Mouse (Mus musculus) left cerebral cortex, postnatal 4 days (tissue): ENCODE results near the gene Pcsk2. TPM values are rescaled to one million over a fixed set of nuclear protein-coding genes. Genes with fewer than 3 reads are reported as not detected.
A peak's percentile ranks its signal among the peaks of the same experiment; 100 is the strongest.

Experiments
- DNase-seq: peaks from one replicate; pipeline ENCODE4 v3.0.0-alpha.2; 2022
- intact Hi-C: fragments of 180-260 bp; cut with DNase I; formaldehyde crosslinking; loops from one replicate; pipeline ENCODE4 v1.15.1; 2025
- total RNA-seq, 2 experiments: library from RNA; stranded (reverse); gene quantifications; 2 replicates each; pipeline ENCODE4 v1.2.3; 2021

Pcsk2 gene
- total RNA-seq, 2 experiments from 2014 or later: 88.0 to 94.7 TPM

DNA sequence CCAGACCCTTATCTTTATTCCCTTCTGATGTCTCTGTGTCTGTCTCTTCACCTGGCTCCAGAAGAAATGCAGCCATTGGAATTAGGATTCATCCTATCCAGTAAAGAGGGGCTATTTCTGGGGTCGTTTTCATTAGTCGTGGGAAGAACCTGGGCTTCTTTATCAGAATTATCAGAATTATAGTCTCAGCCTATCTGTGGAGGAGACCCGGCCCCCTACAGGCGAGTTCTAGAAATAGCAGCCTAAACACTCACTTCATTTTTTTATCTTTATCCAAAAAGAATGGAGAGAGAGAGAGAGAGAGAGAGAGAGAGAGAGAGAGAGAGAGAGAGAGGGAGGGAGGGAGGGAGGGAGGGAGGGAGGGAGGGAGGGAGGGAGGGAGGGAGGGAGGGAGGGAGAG is 177.3 kb downstream of the Pcsk2 start:
- intact Hi-C loops: no loop called here
- DNase-seq: peak; percentile 17

DNA sequence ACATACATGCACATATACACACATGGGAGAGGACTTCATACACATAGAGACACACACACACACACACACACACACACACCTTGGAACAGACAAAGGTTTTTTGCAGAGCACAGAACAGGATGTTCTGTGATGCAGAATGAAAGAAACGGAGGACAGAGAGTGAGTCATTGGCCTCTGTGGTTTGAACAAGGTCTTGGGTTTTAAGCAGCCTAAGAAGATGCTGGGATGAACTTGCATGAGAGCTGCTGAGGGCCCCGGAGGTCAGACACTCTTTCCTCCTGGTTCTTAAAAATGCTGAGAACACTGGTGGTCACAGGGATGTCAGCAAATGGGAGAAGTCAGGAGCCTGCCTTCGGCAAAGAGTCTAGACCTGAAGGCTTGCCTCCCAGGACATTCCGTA is 178.1 kb downstream of the Pcsk2 start:
- intact Hi-C loops: no loop called here

DNA sequence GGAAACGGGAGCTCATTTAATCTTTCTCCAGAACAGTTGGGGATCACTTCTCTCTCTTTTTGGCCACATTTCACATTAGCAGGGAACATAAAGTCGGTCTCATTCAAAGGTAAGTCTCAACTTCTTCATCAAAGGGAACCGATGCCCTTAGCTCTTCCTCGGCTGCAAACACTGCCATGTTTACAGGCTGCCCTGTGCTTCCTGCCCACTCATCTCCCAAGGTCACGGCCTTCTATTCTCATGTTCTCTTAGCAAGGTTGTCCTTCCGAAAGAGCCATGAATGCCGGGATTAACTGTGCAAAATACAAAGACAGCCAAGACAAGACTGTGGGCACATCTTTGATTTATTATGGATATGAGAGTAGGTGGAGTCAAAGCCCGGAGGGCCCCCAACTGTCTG is 178.8 kb downstream of the Pcsk2 start:
- intact Hi-C loops: no loop called here
- no peak for DNase-seq

More for the DNA sequence above, 178.1 kb downstream of the Pcsk2 start:
- DNase-seq: no peak

DNA sequence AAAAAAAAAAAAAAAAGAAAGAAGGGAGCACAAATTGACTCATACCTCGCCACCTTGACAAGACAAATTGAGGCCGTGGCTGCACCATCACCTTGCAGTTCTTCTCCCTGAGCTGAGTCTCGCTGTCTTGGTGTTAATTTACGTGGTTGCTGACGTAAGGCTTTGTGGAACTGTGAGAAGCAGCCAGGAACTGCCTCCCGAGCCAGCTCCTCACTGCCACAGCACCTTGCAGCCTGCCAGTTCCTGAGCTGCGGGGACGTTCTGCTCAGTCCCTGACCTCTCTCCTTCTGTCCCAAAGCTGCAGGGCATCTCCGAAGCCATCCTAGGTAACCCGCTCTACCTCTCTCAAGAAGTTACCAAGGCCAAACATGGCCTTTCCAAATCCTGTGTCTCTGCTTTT is 186.5 kb downstream of the Pcsk2 start:
- intact Hi-C loops: no loop called here
- no peak for DNase-seq

DNA sequence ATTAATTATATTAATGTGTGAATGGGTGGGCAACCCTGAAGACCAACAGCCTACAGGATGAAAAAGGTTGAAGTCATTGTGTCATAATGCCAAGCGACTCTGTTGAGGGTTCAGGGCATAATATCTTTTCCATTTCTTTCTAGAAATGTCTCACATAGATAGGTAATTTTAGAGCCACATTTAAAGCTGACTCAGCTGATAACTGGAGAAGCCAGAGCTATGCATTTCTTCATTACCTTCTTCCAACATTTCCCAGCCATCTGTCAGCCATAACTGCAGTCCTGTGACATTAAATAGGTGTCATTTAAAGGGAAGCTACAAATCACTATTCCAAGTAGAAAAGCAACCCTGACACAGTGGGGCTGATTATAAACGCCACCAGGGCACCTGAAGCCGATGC is 189.5 kb downstream of the Pcsk2 start:
- DNase-seq: no peak
- intact Hi-C loops: no loop called here

DNA sequence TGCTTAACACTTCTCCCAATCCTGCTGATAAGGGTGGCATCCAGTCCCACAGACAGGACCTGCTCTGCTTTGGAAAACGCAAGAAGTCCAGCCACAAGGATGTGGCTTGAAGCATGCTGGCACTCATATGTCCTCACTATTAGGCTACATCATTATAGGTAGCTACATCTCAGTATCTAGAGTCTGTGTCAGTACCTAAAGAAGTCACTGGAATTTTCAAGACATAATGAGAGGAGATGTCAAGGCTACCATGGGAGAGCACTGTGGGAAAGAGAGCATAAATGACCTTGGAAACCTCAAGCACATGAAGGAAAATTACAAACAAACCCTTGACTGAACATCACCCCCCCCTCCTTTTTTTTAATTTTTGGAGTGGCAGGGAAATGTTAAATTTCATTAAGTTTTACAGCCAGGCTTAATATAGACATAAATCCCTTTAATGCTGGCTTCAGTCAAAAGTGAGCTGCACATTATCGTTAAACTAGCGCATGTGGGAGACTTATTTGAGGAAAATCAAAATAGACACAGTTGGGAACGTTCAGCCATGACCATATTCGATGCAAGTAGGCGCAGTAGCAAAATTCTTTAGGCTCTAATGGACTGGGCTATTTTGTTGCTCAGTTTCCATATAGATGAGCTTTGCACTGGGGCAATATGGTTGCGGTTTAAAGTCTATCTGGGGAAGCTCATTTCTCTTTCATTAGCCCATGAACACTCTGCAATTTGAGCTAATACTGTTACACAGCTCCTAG is 193.7 kb downstream of the Pcsk2 start:
- no peak for DNase-seq
- intact Hi-C loops: no loop called here

DNA sequence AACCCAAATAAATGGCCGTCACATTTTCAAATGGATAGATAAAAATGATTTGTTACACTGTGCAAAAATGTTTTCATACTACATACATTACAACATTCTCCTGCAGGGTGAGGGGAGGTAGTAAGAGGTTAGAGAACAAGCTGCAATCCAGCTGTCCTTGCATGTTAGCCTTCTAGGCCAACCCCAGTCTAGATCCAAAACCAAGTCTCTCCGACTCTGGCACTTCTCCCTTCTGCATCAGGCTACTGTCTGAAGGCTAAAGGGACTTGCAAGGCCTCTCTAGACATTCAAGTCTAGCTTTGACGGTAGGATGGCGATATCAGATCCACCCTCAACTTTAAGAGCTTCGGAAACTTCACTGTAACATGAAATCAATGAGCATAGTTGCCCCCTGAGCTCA is 196.5 kb downstream of the Pcsk2 start:
- DNase-seq: no peak

DNA sequence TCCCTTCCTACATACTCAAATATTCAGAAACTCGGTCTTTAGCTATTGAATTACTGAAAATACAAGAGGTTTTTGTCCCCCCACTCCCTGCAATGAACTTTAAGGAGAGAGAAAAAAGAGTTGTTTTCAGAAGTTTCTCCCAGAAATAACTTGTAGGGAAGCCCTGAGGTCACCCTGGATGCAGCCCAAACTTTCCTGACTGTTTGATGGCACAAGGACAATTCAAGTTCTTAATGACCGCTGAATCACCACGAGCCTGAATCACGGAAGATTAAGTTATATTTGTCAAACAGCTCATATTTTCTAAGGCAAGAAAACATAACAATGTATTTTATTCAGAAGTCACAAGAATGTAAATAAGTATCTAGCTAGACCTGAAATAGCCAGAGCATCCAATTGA is 197.1 kb downstream of the Pcsk2 start:
- intact Hi-C loops: no loop called here
- no peak for DNase-seq

More for the DNA sequence above, 196.5 kb downstream of the Pcsk2 start:
- intact Hi-C loops: no loop called here

DNA sequence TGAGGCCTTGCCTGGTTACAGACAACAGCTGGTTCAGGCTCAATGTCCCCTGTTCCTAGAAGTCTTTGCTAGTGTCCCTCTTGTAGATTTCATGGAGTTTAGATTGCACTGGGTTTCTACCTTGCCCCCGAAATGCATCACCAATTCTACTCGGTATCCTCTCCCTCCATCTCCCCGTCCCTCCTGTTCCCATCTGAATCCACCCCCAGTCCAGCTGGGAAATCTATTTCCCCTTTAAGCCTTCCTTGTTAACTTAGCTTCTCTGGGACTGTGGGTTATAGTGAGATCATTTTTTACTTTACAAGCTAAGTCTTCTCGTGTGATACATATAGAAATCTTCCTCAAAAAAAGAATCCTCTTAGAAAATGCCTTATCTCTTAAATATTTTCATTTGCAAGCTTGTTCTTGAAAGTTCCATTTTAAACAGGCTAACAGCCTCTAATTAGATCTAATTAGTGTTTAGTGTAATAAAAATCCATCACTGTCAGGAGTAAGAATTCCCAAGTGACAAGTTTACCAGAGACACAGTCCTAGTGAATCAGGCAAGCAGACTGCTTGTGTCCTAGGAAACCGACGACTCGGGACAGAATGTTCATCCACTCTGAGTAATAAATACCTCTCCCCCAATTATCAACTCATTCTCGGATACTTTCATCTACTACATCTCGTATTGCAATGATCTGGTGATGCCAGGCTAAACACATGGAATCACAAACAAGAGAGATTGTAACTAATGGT is 206.3 kb downstream of the Pcsk2 start:
- DNase-seq: no peak
- intact Hi-C loops: no loop called here

DNA sequence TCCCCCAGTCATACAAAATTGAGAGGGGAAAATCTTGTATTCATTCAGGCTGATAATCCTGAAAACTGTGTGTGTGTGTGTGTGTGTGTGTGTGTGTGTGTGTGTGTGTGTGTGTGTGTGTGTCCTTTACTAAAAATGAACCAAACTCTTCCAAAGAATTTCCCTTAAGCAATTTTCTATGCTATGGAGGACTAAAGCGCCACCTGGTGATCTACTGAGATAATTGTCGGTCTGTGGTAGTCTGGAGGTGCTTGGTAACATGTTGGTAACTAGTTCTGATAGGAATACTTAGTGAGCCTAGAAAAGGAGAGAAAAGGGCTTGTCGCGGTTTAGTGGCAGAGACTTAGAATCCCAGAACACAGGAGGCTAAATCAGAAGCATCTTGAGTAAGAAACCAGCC is 230.5 kb downstream of the Pcsk2 start:
- intact Hi-C loops: loop anchor here (5.0 kb wide), 1 partner anchor 659 kb away; no protein-coding TSS in a partner anchor
- peak; percentile 20 for DNase-seq

DNA sequence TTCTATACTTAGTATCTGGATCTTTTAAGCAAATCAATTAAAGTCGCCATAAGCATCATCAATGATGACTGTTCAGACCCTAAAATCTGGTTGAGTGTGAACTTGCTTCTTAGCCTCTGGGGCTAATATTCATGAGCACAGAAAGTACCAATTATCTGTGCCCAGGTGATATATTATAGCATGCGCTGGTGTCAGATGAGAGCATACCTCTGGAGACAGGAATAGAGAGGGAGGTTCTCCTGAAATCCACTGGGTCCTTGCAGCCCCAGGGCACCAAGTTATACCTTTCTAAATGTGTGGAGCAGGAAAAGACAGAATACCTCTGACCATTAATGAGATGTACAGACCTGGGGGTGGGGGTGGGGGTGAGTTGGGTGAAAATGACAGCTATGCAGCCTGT is 234.4 kb downstream of the Pcsk2 start:
- no peak for DNase-seq
- intact Hi-C loops: no loop called here

DNA sequence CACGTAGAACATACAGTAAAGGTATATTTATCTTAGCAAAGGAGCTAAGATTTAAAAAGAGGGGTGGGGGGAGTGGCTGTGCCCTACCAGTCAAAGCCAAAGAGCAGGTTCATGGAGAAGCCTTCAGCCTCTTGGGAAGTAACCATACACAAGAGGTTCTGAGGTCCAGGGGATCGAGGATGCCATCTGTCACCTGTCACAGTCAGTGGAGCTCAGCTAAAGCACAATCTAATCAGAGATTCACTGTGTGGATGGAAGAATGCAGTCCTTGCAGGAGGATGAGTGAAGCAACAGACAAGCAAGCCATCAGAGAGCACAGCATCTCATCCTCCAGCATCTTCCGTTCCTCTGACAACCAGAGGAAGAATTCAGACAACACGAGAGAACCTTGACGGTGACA is 244.0 kb downstream of the Pcsk2 start:
- intact Hi-C loops: no loop called here
- no peak for DNase-seq

DNA sequence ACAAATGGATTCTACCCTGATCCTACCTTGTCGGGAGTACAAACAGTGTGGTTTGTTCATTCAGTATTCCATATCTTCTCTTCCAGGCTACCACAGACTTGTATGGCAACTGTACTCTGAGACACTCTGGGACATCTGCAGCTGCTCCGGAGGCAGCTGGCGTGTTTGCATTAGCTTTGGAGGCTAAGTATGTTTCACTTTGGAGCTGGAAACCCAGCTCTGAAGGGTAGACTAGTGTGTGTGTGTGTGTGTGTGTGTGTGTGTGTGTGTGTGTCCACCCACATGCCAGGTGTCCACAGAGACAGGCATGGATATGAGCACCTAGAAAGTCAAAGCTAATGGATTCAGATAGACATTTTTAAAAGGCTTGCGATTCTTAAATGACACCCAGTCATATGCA is 249.9 kb downstream of the Pcsk2 start:
- intact Hi-C loops: no loop called here
- DNase-seq: no peak

DNA sequence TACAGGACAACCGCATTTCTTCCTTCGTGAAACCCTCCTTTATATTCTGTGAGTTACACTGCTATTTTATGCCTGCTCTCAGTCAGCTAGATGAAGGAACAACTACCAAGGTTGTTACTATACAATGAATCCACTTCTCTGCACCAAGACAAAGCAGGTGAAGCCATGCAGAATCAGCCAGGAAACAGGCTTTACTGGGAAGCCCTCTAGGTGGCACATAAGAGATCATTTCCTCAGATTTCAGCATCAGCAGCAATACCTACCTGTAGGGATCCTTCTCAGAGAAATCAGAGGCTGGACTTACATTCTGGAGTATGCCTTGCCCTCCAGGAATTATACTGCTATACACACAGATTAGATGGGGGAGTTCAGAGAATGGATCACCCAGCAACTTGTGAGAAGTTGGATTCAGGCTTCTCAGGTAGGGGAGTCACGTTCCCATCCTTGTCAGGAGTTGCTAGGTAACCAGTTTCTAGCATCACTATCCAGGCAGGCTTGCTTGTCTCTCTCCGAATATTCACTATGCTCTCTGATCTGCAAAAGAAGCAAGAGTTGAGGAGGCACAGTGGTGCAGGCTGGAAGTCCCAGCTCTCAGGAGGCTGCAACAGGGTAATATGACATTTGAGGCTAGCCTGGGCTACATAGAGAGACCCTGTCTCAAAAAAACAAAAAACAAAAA is 250.5 kb downstream of the Pcsk2 start:
- no peak for DNase-seq
- intact Hi-C loops: no loop called here

DNA sequence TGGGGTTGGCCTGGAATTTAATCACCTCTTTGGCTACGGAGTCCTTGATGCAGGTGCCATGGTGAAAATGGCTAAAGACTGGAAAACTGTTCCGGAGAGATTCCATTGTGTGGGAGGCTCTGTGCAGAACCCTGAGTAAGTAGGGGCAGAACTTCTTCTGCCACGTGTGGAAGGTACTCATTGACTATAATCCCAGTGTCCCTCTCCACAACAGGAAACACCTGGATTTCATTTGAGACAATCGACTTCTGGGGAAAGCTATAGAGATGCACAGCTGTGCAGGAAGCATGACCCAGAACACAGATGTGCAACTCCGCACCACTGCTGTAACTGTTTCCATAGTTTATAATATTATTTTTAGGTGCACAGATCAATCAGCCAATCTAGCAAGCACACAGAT is 255.1 kb downstream of the Pcsk2 start:
- DNase-seq: no peak
- intact Hi-C loops: no loop called here

DNA sequence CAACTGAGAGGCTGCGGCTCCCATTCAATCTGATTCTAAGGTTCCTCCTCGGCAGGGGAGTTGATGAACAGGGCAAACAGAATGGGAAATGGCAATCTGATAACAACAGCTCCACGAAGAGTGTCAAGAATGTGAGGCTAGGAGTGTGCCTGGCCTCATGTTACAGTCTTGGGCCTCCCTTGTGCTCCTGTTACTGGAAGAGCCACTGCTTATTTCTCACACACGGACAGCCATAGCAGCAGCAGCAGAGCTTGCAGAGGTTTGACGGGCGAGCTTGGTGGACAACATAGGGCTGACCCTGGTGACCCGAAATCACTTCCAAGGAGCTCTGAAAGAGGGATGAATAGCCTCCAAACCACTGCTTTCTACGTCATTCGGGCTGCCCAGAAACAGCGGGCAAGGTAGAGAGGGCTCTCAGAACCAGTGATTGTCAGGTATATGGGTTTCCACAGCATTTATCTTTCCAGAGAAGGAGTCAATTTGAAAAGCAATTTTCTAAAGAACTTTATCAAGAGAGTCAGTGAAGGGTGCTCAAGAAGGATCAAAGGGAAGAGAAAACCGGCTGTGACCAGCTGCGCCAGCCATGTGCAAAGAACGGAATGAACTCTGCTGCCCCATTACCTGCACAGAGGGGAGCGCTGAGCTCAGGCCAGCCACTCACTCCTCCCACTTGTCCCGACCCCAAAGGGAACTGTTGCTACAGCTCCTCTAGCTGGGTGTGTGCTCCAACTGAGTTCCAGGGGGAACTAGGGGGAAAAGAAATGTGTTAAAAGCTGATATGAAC is 260.4 kb downstream of the Pcsk2 start:
- intact Hi-C loops: no loop called here
- no peak for DNase-seq

DNA sequence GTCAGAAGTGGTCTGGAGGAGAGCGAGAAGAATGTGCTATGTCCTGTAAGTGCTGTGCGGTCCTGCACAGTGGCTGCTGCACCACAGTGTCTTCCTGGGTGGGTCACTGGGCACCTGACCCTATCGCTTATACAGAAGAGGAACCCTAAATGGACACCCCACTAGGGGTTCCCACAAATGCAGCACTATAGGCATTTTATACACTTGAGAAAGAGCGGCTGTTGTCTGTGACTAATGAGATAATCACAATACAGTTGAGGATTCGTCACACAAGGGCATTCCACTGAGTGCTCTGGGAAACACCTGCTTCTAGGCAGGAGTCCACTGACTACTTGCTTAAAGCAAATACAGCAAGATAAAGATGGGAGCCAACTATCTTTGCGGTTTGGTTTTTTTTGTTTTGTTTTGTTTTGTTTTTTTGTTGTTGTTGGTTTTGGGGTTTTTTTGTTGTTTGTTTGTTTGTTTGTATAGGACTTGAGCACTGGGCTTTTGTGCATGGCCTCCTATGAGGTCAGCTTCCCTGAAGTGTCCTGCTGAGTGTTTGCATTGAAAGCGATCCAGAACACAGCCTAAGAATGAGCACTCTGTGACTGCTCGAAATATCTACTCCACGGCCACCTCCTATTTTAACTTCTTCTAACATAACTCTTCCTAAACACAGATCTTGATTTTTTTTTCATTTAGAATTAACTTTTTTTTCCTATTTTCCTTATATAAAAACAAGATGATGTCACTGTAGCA is 261.1 kb downstream of the Pcsk2 start:
- intact Hi-C loops: no loop called here
- DNase-seq: no peak

DNA sequence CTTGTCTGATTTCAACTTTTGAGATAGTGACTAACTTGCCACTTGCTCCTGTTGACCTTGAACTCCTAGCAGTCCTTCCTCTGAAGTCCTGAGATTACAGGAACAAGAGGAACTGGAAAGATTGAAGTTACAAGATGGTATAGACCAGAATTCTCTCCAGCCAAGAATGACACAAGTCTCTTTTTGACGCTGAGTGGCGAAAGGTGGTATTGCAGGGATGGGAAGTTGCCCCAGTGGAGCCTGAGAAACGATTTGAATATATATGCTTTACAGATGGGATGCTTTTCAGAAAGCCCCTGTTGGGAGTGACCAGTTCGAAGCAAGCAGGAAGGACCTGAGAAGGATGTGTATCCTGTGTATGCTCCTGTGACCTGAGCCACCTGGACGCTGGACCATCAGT is 262.8 kb downstream of the Pcsk2 start:
- intact Hi-C loops: no loop called here
- no peak for DNase-seq

DNA sequence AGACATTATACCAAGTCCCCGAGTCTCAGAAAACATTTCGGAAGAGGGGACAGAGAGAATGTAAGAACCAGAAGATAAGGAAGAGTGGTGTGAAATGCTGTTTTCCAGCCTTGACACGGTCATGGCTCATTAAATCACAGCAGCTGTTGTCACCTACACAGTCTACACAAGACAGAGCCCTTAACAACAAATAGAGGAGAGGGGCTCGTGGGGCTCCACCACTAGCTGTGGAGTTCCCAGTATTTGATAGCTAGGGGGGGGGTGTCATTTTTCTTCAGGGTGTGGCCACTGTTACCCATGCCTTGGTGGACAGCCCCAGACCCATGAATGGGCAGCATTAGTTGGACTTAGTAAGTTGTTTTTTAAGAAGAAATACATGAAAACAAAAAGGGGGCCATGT is 266.3 kb downstream of the Pcsk2 start:
- no peak for DNase-seq
- intact Hi-C loops: no loop called here

DNA sequence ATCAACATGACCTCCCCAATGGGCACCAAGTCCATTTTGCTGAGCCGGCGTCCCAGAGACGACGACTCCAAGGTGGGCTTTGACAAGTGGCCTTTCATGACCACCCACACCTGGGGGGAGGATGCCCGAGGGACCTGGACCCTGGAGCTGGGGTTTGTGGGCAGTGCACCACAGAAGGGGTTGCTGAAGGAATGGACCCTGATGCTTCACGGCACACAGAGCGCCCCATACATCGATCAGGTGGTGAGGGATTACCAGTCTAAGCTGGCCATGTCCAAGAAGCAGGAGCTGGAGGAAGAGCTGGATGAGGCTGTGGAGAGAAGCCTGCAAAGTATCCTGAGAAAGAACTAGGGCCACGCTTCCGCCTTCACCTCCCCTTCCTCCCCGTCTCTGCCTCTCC is 267.5 kb downstream of the Pcsk2 start:
- no peak for DNase-seq
- intact Hi-C loops: no loop called here
